Mouse (Mus musculus): Measurements from ENCODE around the gene Prickle4. TPM values are rescaled to one million over a fixed set of nuclear protein-coding genes. Genes with fewer than 3 reads are reported as not detected.

The Prickle4 gene
- polyA plus RNA-seq, 2 experiments = 0.23 TPM; not detected in 1

- Histone ChIP-seq H3K9me3 (ENCODE audit: control insufficient read depth, low read length) (no peaks in the 10 kb centered on the region), H3K4me3 (ENCODE audit: insufficient read depth in 1 of 2, low read depth in 2 of 2, low read length in 2 of 2) (peak overlapping the region in 1 of 2 experiments; percentile 67; a peak in 3 of 4 replicates), H3K27me3 (ENCODE audit: control insufficient read depth, insufficient read depth, low read length) (peaks cover 12% of the 10 kb centered on the region), H3K4me1 (replicated peaks; ENCODE audit: control insufficient read depth in 2 of 2, insufficient read depth in 2 of 2, low read length in 1 of 2) (peaks cover 10 to 16% of the 10 kb centered on the region in 2 experiments), H3K36me3 (replicated peaks; ENCODE audit: control insufficient read depth, insufficient read depth, low read depth) (no peaks in the 10 kb centered on the region), H3K4me2 (ENCODE audit: low read depth) (peak overlapping the region; percentile 78), H3K27ac (no peak overlapping the region), H3K9ac (replicated peaks) (no peak overlapping the region)
- TF ChIP-seq EP300 (IDR thresholded peaks at IDR 0.05; ENCODE audit: low read depth) (no peak), CTCF (IDR thresholded peaks at IDR 0.05; ENCODE audit: low read depth) (no peak)
- ATAC-seq (ENCODE audit: insufficient read depth) = no peak
- WGBS (ENCODE audit: insufficient replicate concordance) = 24% methylated on average over 19 of the region's 20 CpGs
- no peak for DNase-seq (ENCODE audit: low read depth in 3 of 3, low spot score in 3 of 3)
Observed at GRCm38 (mm10) chr17:47738879-47739798, 44.6 kb upstream of the Prickle4 start.

GRCm38 (mm10) chr17:47738066-47738878 is 43.7 kb upstream of the Prickle4 start:
- Histone ChIP-seq H3K9me3 (ENCODE audit: control insufficient read depth, low read length) (no peaks in the 10 kb centered on the region), H3K4me2 (ENCODE audit: low read depth) (peak overlapping the region; percentile 78), H3K4me3 (ENCODE audit: insufficient read depth in 1 of 2, low read depth in 2 of 2, low read length in 2 of 2) (peak overlapping the region; percentile 60 to 67), H3K9ac (replicated peaks) (peak overlapping the region; percentile 61), H3K4me1 (replicated peaks; ENCODE audit: control insufficient read depth in 2 of 2, insufficient read depth in 2 of 2, low read length in 1 of 2) (peaks cover 6 to 11% of the 10 kb centered on the region in 2 experiments), H3K36me3 (replicated peaks; ENCODE audit: control insufficient read depth, insufficient read depth, low read depth) (no peaks in the 10 kb centered on the region), H3K27ac (no peak overlapping the region), H3K27me3 (ENCODE audit: control insufficient read depth, insufficient read depth, low read length) (peaks cover 12% of the 10 kb centered on the region)
- no peak for TF ChIP-seq EP300 (IDR thresholded peaks at IDR 0.05; ENCODE audit: low read depth)
- no peak for TF ChIP-seq CTCF (IDR thresholded peaks at IDR 0.05; ENCODE audit: low read depth)
- ATAC-seq (ENCODE audit: insufficient read depth) (peak; percentile 19; the same call in 1 of the 2 replicates), DNase-seq (ENCODE audit: low read depth in 3 of 3, low spot score in 3 of 3) (no peak)
- 2% methylated on average over 56 of the region's 61 CpGs for WGBS (ENCODE audit: insufficient replicate concordance)

GRCm38 (mm10) chr17:47737271-47738065 is 42.9 kb upstream of the Prickle4 start:
- no peak for TF ChIP-seq CTCF (IDR thresholded peaks at IDR 0.05; ENCODE audit: low read depth)
- TF ChIP-seq EP300 (IDR thresholded peaks at IDR 0.05; ENCODE audit: low read depth) = no peak
- H3K9me3 ChIP-seq (ENCODE audit: control insufficient read depth, low read length) = no peaks in the 10 kb centered on the region
- peak overlapping the region; percentile 61 for H3K9ac ChIP-seq (replicated peaks)
- peak overlapping the region; percentile 78 for H3K4me2 ChIP-seq (ENCODE audit: low read depth)
- DNase-seq (ENCODE audit: low read depth in 3 of 3, low spot score in 3 of 3) (peak in 1 of 3 experiments; percentile 38), ATAC-seq (ENCODE audit: insufficient read depth) (peak; percentile 74)
- H3K4me1 ChIP-seq (replicated peaks; ENCODE audit: control insufficient read depth in 2 of 2, insufficient read depth in 2 of 2, low read length in 1 of 2) = peaks cover 0 to 6% of the 10 kb centered on the region in 2 experiments; a peak in 2 of 4 replicates
- H3K27me3 ChIP-seq (ENCODE audit: control insufficient read depth, insufficient read depth, low read length) = peaks cover 12% of the 10 kb centered on the region
- 1% methylated on average over 44 of the region's 60 CpGs for WGBS (ENCODE audit: insufficient replicate concordance)
- H3K36me3 ChIP-seq (replicated peaks; ENCODE audit: control insufficient read depth, insufficient read depth, low read depth) = no peaks in the 10 kb centered on the region
- H3K4me3 ChIP-seq (ENCODE audit: insufficient read depth in 1 of 2, low read depth in 2 of 2, low read length in 2 of 2) = peak overlapping the region; percentile 60 to 67
- no peak overlapping the region for H3K27ac ChIP-seq

- peak; percentile 76 for ATAC-seq (ENCODE audit: insufficient read depth)
- Histone ChIP-seq H3K4me2 (ENCODE audit: low read depth) (peak within 1 kb of the TSS; percentile 78), H3K9me3 (ENCODE audit: control insufficient read depth, low read length) (no peaks in the 10 kb centered on the region)
Observed at GRCm38 (mm10) chr17:47736856-47737255, 42.3 kb upstream of the Prickle4 start, which contains the start of gene Tfeb. Gene Tfeb, plus strand, starts transcription at chr17:47737030.

More at GRCm38 (mm10) chr17:47736856-47737255, 42.3 kb upstream of the Prickle4 start, which contains the start of gene Tfeb:
- H3K4me1 ChIP-seq (replicated peaks; ENCODE audit: control insufficient read depth in 2 of 2, insufficient read depth in 2 of 2, low read length in 1 of 2) = peaks cover 0 to 6% of the 10 kb centered on the region in 2 experiments; a peak in 2 of 4 replicates
- H3K27me3 ChIP-seq (ENCODE audit: control insufficient read depth, insufficient read depth, low read length) = peaks cover 12% of the 10 kb centered on the region
- DNase-seq (ENCODE audit: low read depth in 3 of 3, low spot score in 3 of 3) = peak; percentile 70 to 80 (median 75)
- WGBS (ENCODE audit: insufficient replicate concordance) = under 1% methylated on average over 46 of the region's 47 CpGs
- peak within 1 kb of the TSS; percentile 60 to 67 for H3K4me3 ChIP-seq (ENCODE audit: insufficient read depth in 1 of 2, low read depth in 2 of 2, low read length in 2 of 2)
- H3K9ac ChIP-seq (replicated peaks) = peak within 1 kb of the TSS; percentile 61
- H3K27ac ChIP-seq = no peak within 1 kb of the TSS
- no peaks in the 10 kb centered on the region for H3K36me3 ChIP-seq (replicated peaks; ENCODE audit: control insufficient read depth, insufficient read depth, low read depth)
- TF ChIP-seq CTCF (IDR thresholded peaks at IDR 0.05; ENCODE audit: low read depth) (peak; percentile 91), EP300 (IDR thresholded peaks at IDR 0.05; ENCODE audit: low read depth) (no peak)
